Mouse (Mus musculus) liver, adult 2 months (tissue): Measurements from ENCODE around the gene Lpp. TPM values are rescaled to one million over a fixed set of nuclear protein-coding genes. Genes with fewer than 3 reads are reported as not detected.

ENCODE experiments used
- DNase-seq: peaks from one replicate; pipeline ENCODE4 v3.0.0-alpha.2; 2011; ENCODE audit warnings: low read depth, low spot score; ENCODE audit errors: extremely low read depth
- H3K27ac ChIP-seq: fragments of 200-500 bp; replicated peaks from 2 replicates; pipeline ENCODE4 v1.5.1; 2012; ENCODE audit warnings: low read depth, mild to moderate bottlenecking, control low read depth, inconsistent platforms, low read length; ENCODE audit not compliant: insufficient read depth
- H3K27me3 ChIP-seq: fragments of 200-500 bp; 2 replicates; pipeline ENCODE4 v1.6.1; 2012; ENCODE audit warnings: mild to moderate bottlenecking, moderate library complexity, low read length, inconsistent platforms; ENCODE audit not compliant: control insufficient read depth, insufficient read depth
- H3K36me3 ChIP-seq: fragments of 200-500 bp; 2 replicates; pipeline ENCODE4 v1.6.1; 2012; ENCODE audit warnings: low read length, inconsistent platforms; ENCODE audit not compliant: control insufficient read depth, insufficient read depth
- H3K4me1 ChIP-seq: fragments of 200-500 bp; 2 replicates; pipeline ENCODE4 v1.6.1; 2011; ENCODE audit warnings: low read length; ENCODE audit not compliant: control insufficient read depth, insufficient read depth
- H3K4me3 ChIP-seq: fragments of 200-500 bp; 2 replicates; pipeline ENCODE4 v1.5.1; 2011; ENCODE audit warnings: low read depth, mild to moderate bottlenecking, control low read depth, low read length, moderate library complexity; ENCODE audit not compliant: insufficient read depth
- H3K79me2 ChIP-seq: fragments of 200-500 bp; 2 replicates; pipeline ENCODE4 v1.6.1; 2012; ENCODE audit warnings: inconsistent platforms, mild to moderate bottlenecking, low read length, moderate library complexity; ENCODE audit not compliant: control insufficient read depth, insufficient read depth
- H3K9ac ChIP-seq: fragments of 200-500 bp; 2 replicates; pipeline ENCODE4 v1.6.1; 2012; ENCODE audit warnings: low read depth, mild to moderate bottlenecking, control low read depth, inconsistent platforms, low read length
- CTCF ChIP-seq: fragments of 200-500 bp; IDR thresholded peaks from 2 replicates; pipeline ENCODE4 v1.5.1; 2011; ENCODE audit warnings: low read depth, low read length, control low read depth
- POLR2A ChIP-seq: fragments of 200-500 bp; IDR thresholded peaks from 2 replicates; pipeline ENCODE4 v1.6.1; 2011; ENCODE audit warnings: low read length, control low read depth; ENCODE audit not compliant: insufficient read depth; ENCODE audit errors: extremely low read depth
- WGBS: fragments of 180-500 bp; shearing (Covaris S2); methylation state at CpG from one replicate; pipeline ENCODE4 v1.1.7; 2018; 5-methylcytosine and 5-hydroxymethylcytosine counted together
- polyA plus RNA-seq: library from polyadenylated mRNA; depleted of rRNA; stranded (reverse); fragments of >200 nt; gene quantifications from 2 replicates; pipeline ENCODE4 v1.2.3, GENCODE M21; 2012
- total RNA-seq: library from RNA; depleted of rRNA; stranded (reverse); fragments of >200 nt; gene quantifications from 2 replicates; pipeline ENCODE4 v1.2.3, GENCODE M21; 2014

The Lpp gene
- total and polyA plus RNA-seq, 2 experiments, result 7.5 to 23.0 TPM

DNA sequence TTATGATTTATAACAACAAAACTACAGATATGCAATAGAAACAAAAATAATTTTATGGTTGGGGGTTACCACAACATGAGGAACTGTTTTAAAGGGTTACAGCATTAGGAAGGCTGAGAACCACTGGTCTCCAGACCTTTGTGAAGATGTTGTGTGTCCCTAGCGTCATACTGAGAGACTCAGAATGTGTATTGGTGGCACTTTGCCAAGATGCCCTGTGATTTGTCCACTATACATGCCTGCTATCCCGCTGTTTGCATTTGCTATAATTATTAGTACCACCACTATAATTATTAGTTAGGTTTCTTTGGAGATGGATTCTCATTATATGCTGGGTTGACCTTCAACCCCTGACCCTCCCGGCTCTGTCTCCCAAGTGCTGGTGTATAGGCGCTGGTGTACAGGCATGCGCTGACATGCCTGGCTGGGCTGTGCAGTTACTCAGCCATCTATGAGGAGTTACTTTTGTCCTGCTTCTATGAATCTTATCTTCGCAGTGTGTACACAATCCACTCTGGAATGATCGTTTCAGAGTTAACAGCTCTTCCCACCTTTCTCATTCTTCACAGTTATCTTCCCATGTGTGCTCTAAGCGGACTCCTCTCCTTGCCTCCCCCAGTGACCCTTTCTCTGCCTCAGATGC, 82.1 kb downstream of the Lpp start:
- no peak for TF ChIP-seq POLR2A
- no peak for TF ChIP-seq CTCF
- no peak overlapping the region for H3K9ac ChIP-seq
- peaks cover 10% of the 10 kb centered on the region for H3K4me1 ChIP-seq
- H3K27me3 ChIP-seq, result no peaks in the 10 kb centered on the region
- no peak overlapping the region for H3K4me3 ChIP-seq
- no peak overlapping the region for H3K27ac ChIP-seq
- no peaks in the 10 kb centered on the region; the same call in 1 of the 2 replicates for H3K36me3 ChIP-seq
- DNase-seq, result no peak
- H3K79me2 ChIP-seq, result peaks cover 8% of the 10 kb centered on the region; the same call in 1 of the 2 replicates
- WGBS, result 79% methylated on average over 8 of the region's 8 CpGs

DNA sequence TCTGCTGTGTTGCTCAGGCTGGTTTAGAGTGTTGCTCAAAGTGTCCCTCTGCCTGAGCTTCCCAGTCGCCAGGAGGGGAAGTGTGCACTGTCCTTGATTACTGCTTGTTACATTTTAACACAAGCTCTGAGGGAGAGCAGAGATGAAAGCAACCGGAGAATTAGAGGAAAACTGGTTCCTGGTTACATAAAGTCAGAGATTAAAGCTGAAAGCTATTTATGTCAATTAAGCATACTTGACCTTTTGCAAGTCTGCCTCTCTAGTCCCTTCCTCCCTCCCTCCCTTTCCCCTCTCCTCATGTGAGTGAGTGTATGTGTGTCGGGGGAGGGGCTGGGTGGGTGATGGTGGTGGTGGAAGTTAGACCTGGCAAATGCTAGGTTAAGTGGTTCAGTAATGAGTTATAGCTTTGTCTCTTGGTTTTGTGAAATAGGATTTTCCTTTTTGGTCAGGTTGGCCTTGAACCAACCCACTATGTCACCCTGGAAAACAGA, 83.6 kb downstream of the Lpp start:
- TF ChIP-seq CTCF (0 out of 2 replicates have a peak, but pooled peaks have one; percentile 17), POLR2A (no peak)
- peak overlapping the region; percentile 48; the same call in 1 of the 2 replicates for H3K9ac ChIP-seq
- H3K4me1 ChIP-seq, result peaks cover 10% of the 10 kb centered on the region
- peak overlapping the region; percentile 79 for H3K27ac ChIP-seq
- no peaks in the 10 kb centered on the region for H3K27me3 ChIP-seq
- no peak overlapping the region; the same call in 1 of the 2 replicates for H3K4me3 ChIP-seq
- DNase-seq, result peak; percentile 80
- H3K36me3 ChIP-seq, result no peaks in the 10 kb centered on the region
- 8% methylated on average over 3 of the region's 3 CpGs for WGBS
- peaks cover 3% of the 10 kb centered on the region; the same call in 1 of the 2 replicates for H3K79me2 ChIP-seq

DNA sequence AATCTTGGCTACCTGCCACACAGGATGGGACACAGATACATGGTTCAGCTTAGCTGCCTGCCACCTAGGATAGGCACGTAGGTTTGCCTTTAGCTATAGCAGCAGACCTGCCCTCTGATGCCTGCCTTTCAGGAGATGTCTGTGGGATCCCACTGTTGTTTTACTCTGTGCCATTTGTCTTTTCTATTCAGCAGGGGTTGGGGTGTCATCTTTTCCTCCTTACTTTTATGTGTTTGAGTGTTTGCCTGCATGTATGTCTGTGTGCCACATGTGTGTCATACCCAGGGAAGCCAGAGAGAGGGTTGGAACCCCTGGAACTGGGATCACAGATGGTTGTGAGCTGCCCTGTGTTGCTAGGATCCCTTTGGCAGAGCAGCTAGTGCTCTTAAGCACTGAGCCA, 84.7 kb downstream of the Lpp start:
- Histone ChIP-seq H3K36me3 (no peaks in the 10 kb centered on the region), H3K27me3 (no peaks in the 10 kb centered on the region), H3K4me1 (peaks cover 20% of the 10 kb centered on the region), H3K9ac (no peak overlapping the region), H3K79me2 (peaks cover 3% of the 10 kb centered on the region; the same call in 1 of the 2 replicates), H3K27ac (no peak overlapping the region), H3K4me3 (no peak overlapping the region)
- WGBS, result 73% methylated on average over 1 of the region's 1 CpGs
- no peak for DNase-seq
- TF ChIP-seq CTCF (no peak), POLR2A (no peak)

DNA sequence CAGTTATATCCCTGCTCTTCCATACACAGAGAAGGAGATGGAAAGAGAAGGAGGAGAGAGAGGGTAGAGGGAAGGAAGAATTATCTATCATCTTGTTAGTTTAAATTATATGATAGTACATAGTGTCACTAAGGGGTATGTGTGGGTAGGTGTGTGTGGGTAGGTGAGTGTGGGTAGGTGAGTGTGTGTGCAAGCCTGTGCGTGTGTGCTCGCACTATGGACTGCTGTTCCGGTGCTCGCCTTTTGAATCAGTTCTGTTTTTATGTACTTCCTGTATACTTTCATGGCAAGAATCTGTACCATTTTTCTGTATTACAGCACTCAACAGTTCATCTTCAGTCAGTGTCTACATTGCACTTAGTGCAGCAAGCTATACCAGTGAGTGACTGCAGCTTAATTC, 85.5 kb downstream of the Lpp start:
- Histone ChIP-seq H3K4me3 (no peak overlapping the region), H3K9ac (no peak overlapping the region), H3K4me1 (peaks cover 22% of the 10 kb centered on the region), H3K27ac (no peak overlapping the region), H3K79me2 (peaks cover 3% of the 10 kb centered on the region; the same call in 1 of the 2 replicates), H3K36me3 (no peaks in the 10 kb centered on the region), H3K27me3 (no peaks in the 10 kb centered on the region)
- WGBS, result 98% methylated on average over 4 of the region's 4 CpGs
- no peak for DNase-seq
- no peak for TF ChIP-seq POLR2A
- no peak for TF ChIP-seq CTCF

DNA sequence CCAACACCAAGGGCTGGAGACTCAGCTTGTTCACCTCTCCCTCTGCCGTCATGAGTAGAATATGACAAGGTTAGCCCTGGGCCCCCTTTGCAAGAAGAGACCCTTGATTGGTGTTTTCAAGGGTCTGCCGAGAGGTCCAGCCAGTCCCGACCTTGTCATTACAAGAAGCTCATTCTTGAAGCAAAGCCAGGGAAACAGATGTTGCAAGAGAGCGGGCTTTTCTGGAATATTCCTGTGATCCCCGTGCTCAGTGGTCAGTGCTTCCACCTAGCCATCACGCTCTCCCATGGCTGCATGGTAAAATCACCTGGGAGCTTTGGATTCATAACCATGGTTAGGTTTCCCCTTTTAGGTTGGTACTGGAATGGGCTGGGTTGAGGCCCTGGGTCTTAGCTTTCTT, 89.3 kb downstream of the Lpp start:
- Histone ChIP-seq H3K27ac (peak overlapping the region; percentile 93), H3K79me2 (peaks cover 12% of the 10 kb centered on the region; the same call in 1 of the 2 replicates), H3K9ac (peak overlapping the region; percentile 71), H3K4me3 (peak overlapping the region; percentile 10; the same call in 1 of the 2 replicates), H3K4me1 (peaks cover 21% of the 10 kb centered on the region), H3K36me3 (no peaks in the 10 kb centered on the region), H3K27me3 (no peaks in the 10 kb centered on the region)
- DNase-seq, result peak; percentile 72
- TF ChIP-seq CTCF (no peak), POLR2A (no peak)
- WGBS, result 29% methylated on average over 6 of the region's 6 CpGs
